Mouse (Mus musculus) cortical plate, adult 2 months (tissue): ENCODE results near the gene Rpl27a.

Experiments used
- CTCF ChIP-seq: fragments of 200-500 bp; IDR thresholded peaks from 2 replicates; pipeline ENCODE4 v1.5.1; 2011; ENCODE audit warnings: mild to moderate bottlenecking, control low read depth, low read length; ENCODE audit not compliant: insufficient read depth; ENCODE audit errors: extremely low read depth
- POLR2A ChIP-seq: fragments of 200-500 bp; IDR thresholded peaks from 2 replicates; pipeline ENCODE4 v1.6.1; 2011; ENCODE audit warnings: mild to moderate bottlenecking, low read length, control low read depth; ENCODE audit not compliant: insufficient read depth; ENCODE audit errors: extremely low read depth

GRCm38 (mm10) chr7:109518036-109518681 lies 788 bp upstream of the Rpl27a start:
- TF ChIP-seq CTCF (no peak), POLR2A (no peak)
